Mouse (Mus musculus) large intestine, adult 2 months (tissue): ENCODE results near the gene Grb2. TPM values are rescaled to one million over a fixed set of nuclear protein-coding genes. Genes with fewer than 3 reads are reported as not detected.
A peak's percentile ranks its signal among the peaks of the same experiment; 100 is the strongest.

Experiments
- DNase-seq: peaks from one replicate; pipeline ENCODE4 v3.0.0-alpha.2; 2012; ENCODE audit warnings: low read depth, low spot score
- WGBS: fragments of 180-500 bp; shearing (Covaris S2); methylation state at CpG from one replicate; pipeline ENCODE4 v1.1.7; 2018; 5-methylcytosine and 5-hydroxymethylcytosine counted together
- polyA plus RNA-seq: library from polyadenylated mRNA; depleted of rRNA; stranded (reverse); fragments of >200 nt; gene quantifications from 2 replicates; pipeline ENCODE4 v1.2.3, GENCODE M21; 2012; rRNA removed

Grb2 gene
- 38.7 and 43.6 TPM in 2 replicates for polyA plus RNA-seq

DNA sequence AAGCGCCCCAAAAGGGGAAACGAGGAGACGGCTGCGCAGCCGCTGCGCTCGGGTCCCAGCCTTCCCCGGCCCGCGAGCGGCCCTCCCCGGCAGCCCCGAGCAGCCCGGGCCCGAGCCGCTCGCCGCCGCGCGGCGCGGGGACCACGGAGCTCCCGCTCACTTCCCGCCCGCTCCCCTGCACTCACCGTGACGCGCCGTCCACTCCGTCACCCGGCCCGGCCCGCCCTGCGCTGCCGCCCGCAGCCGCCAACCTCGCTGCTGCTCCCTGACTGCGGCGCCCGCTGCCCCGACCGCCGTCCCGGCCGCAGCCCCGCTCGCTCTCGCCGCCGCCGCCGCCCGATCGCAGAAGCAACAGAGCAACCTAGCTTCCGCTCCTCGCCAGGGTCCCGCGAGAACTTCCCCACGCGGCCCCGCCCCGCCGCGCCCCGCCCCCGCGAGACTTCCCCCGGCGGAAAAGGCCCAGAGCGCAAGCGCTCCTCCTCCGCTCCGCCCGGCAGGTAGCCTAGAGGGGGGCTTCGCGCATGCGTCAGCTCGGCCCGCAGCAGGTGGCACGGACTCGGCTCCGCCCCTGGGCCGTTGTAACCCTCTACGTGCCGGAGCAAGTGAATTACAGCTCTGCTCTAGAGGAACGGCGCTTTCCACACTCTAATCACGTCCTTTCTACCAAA lies at the start of gene Grb2:
TSS of gene Grb2 (minus strand) at position 389 of the 668 bp plus-strand sequence.
- DNase-seq: peak; percentile 74
- WGBS: under 1% methylated on average over 67 of the region's 91 CpGs

DNA sequence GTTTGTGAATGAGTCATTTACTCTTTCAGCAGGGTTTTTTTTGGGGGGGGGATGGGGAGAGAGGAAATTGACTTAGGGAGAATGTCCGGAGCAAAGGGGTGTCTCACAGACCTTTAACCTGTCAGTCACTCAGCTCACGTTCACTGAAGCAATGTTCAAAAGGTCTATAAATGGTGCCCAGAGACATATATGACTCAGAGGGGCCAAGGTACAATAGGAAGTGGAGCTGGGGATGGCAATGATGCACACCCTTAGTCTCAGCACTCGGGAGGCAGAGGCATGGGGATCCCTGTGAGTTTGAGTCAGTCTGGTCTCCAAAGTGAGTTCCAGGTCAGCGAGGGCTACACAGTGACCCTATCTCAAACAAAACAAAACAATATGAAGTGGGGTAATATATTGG lies 45.1 kb upstream of the Grb2 start:
- DNase-seq: peak; percentile 85
- 37% methylated on average over 4 of the region's 4 CpGs for WGBS

DNA sequence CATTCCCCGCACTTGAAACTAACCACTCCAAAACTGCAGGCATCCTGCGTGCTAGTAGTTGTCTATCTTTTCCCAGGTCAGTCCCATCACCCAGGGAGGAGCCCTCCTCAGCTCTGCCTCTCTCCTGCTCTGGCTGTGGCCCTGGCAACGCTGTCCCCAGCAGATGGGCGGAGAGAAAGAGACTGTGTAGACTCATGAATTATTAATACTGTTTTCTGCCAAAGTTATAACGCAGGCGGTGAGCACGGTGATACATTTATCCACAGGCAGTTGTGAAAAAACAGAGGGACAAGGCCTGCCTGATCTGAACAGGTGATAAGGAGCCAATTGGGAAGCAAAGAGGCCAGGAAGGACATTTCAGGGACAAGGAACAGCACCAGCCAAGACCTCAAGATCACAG lies 44.3 kb upstream of the Grb2 start:
- no peak for DNase-seq
- 78% methylated on average over 7 of the region's 7 CpGs for WGBS

DNA sequence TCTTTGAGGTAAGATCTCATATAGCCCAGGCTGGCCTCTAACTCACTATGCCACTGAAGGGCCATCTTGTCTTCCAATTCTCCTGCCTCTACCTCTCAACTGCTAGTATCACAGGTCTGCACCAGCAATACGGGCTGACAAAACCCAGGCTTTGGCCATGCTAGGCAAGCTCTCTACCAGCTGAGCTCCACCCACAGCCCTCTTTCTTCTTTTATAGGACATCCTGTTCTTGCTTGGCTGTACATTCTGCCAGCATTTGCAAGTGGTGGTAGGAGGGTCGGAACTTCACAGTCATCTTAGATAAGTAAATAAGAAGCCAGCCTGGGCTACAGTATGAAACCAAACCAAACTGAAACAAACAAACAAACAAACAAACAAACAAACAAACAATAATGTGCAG lies 43.3 kb upstream of the Grb2 start:
- WGBS: 57% methylated on average over 2 of the region's 2 CpGs
- no peak for DNase-seq

DNA sequence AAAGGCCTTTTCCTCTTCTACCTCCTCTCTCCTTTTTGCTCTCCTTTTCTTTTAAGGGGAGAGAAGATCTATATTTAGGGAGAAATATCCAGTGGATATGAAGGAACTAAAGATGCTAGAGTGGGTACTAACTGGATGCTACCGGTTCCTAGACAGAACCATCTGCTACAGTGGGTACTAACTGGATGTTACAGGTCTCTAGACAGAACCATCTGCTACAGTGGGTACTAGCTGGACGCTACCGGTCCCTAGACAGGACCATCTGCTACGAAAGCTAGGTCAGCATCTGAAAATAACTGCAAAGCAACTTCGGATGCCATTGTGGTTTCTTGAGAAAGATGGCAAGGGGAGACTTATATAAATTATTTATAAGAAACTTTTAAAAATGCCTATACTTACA lies 41.4 kb upstream of the Grb2 start:
- 89% methylated on average over 5 of the region's 5 CpGs for WGBS

DNA sequence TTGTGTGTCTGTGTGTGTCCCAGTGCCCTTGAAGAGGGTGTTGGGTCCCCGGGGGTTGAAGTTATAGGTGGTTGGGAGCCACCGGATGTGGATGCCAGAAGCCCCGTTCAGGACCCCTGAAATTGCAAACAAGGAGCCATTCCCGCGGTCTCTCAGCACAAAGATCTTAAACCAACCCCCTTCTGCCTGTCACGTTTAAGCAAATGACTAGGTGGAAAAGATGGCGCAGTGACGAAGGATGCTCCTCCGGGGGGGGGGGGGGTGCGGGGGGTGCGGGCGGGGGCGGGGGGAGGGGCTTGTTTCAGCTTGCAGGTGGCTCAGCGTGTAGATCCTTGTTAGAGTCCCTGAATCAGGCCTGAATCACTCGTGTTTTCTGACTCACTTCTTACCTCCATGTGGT lies 39.0 kb upstream of the Grb2 start:
- 21% methylated on average over 13 of the region's 15 CpGs for WGBS
- DNase-seq: no peak

More for the DNA sequence above, 41.4 kb upstream of the Grb2 start:
- DNase-seq: no peak

DNA sequence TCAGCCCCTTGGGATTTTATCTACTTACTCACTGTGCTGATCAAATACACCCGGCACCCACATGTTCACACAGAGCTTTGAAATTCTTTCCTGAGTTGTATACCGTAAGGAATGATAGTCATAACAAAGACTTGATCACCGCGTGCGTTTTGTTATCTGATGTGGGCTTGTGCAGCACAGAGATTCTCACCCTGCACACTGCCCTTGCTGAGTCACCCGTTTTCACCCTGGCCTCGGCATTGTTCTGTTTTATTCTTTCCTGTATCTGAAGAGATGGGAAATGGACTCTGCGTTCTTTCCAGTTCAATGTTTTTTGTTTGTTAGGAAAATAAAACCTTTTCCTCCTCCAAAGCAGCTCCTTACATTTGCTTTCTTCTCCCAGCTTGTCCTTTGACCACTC lies 38.4 kb upstream of the Grb2 start:
- WGBS: 11% methylated on average over 8 of the region's 8 CpGs
- DNase-seq: no peak

DNA sequence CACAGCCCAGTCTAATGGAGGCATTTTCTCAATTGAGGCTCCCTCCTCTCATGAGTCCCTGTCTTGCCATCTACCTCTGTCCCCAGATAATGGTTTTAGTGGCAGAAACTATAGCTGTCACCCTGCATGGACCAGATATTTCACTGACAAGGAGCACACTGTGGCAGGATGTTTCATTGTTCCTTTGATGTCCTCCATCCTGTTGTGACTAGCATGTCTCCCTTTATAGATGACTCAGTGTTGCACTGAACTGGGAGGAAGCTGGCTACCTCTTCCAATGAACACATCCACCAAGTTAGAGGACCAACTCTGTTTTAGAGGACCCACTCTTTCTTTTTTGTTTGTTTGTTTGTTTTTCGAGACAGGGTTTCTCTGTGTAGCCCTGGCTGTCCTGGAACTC lies 37.7 kb upstream of the Grb2 start:
- 91% methylated on average over 1 of the region's 1 CpGs for WGBS
- DNase-seq: no peak

DNA sequence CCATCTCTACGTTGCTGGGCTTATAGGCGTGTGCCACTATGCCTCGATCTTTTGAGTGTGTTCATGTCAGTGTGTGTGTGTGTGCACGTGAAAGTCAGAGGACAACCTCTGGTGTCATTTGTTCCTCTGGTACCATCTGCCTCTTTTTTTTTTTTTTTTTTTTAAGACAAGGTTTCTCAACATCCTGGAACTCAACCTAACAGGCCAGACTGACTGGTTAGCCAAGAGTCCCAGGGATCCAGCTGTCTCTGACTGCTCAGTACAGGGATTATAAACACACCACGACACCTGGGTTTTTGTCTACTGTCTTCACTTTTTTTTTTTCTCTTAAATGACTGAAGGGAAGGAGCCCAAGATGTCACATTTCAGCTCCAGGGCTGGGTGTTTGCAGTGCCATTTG lies 36.0 kb upstream of the Grb2 start:
- DNase-seq: no peak
- WGBS: 59% methylated on average over 5 of the region's 5 CpGs

DNA sequence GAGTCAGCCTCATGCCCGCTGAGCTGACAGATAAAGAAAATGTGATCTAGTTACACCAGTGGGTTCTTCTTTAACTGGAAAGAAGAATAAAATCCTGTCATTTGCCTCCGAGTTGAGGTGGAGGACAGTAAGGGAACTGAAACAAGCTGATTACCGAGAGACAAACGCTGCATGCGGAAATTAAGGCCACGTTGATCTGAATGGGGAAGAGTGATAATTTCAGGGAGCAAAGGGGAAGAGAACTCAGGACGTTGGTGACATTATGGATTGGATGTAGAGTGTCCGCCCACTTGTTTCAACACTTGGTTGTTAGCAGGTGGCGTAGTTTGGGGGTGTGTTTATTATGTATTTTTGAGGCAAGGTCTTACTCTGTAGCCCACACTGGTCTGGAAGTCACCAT lies 34.5 kb upstream of the Grb2 start:
- 79% methylated on average over 9 of the region's 9 CpGs for WGBS
- no peak for DNase-seq

DNA sequence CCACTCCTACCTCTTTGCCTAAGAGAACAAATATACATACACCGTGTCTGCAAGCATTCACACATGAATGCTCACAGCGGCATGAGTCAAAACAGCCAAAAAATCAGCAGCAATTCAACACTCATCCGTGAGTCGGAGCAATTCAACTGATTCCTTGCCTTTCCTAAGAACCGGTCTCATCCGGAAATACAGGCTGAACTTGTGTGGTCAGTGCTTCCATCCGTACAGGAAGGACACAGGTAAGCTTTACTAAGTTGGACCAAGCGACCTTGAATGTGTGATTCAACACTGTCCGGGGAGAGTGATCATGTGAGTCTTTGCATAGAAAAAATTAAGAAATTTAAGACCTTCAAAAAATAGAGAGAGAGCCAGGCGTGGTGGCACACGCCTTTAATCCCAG lies 32.7 kb upstream of the Grb2 start:
- 32% methylated on average over 11 of the region's 11 CpGs for WGBS
- no peak for DNase-seq

DNA sequence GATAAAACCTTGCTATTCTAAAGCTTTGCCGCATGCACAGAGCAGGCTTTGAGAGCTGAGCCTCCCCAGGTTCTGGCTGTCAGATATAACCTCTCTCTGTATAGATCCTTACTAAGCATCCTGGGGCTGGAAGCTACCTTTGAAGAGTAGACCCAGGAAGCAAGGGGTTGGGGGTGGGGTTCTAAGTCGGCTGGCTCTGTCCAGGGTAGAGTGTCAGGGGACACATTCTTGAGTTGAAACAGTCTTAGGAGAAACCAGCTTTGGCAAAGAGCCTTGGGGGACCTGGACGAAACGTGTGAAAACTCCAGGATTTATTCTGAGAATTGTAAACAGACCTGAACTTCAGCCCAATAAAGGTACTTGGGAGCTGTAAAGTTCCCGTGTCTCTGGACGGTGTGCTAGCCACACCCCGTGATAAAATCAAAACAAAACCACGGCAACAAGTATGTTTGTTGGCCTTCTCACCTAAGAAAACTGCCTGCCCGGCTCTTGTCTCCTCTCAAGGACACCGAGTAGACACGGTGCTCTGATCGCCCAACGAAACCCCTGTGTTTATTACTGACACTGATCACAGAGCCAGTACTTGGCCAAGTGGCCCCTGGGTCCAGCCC lies 30.0 kb upstream of the Grb2 start:
- 14% methylated on average over 13 of the region's 13 CpGs for WGBS
- peak; percentile 89 for DNase-seq

DNA sequence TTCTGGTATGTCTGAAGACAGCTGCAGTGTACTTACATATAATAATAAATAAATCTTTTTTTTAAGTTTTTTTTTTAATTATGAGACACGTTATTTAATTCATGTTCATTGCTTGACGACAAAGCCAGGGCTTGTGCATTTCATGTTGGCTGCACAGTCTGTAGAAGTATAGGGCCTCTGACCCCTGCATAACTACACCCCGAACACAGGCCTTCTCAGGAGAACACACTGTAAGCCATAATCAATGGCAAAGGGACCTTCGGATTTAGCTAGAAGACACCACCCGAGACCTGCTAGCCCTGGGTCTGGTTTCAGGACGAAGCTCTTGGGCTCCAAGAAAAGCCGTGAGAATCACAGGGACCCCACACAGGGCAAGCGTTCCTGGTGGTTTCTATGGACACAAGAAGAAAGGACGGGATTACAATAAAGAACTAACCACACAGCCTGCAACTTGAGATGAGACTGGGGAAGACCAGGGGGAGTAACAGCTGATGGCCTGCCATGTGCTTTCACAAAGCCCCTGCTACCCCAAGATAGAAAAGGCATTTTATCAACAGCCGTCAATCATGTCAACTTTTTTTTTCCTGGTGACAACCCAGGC lies 29.3 kb upstream of the Grb2 start:
- WGBS: 55% methylated on average over 10 of the region's 10 CpGs
- DNase-seq: no peak

DNA sequence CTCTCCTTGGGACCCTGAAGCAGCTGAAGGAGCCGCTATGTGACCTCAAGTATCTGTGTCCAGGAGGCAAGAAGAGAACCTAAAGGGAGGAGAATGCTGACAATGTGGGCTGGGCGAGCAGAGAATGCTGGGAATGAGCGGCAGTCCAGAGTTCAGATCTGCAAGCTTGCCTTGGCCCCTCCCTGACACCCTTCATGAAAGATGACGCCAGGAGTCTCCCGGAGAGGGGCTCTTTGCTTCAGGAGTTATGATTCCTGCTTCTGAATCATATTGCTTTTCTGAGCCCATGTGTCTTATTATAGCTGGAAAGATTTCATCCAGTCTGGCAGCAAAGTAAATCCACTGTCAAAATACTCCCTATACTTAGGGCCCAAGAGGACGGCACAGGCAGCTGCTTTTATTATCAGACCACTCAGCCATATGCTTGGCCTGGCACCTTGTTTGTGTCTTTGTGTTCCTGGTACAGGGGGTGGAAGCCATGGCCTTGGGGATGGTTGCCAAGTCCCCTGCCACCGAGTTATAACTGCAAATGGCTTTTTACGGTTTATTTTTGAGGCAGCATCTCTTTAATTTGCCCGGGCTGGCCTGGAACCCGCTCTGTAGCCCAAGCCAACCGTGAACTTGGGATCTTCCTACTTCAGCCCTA lies 25.8 kb upstream of the Grb2 start:
- WGBS: 23% methylated on average over 11 of the region's 11 CpGs
- DNase-seq: peak; percentile 81

DNA sequence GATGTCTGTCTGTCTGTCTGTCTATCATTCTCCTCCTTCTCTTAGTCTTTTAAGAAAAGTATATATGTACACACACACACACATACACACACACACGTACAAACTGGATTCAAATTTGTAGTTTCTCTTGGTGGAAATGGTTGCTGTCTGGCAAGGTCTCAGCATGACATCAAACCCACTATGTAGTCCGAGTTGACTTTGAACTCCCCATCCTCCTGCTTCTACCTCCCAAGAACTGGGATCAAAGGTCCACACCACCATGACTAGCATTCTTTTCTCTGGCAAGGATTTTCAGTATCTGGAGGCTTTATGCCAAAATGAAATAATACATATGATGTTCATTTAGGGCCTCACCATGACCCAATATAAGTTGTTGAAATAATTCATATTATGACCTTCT lies 14.8 kb upstream of the Grb2 start:
- DNase-seq: no peak
- 49% methylated on average over 2 of the region's 2 CpGs for WGBS

DNA sequence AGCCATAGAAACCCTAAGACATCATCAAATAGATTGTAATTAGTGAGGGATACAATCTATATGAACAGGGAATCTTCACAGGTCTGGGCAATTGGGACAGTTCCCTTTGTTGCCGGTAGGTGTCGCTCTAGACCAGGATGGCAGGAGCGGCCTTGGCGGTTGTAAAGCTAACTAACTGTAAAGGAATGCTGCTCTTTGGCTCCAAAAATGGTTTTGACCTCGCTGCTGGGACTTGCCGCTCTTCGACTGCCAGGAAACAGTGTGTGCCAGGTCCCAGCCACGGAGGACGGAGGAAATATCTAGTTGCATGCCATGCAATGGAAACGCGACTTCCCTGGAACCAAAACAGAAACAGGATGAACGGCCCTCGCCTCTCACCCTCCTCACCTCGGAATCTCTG lies 14.2 kb upstream of the Grb2 start:
- DNase-seq: peak; percentile 80
- WGBS: 4% methylated on average over 14 of the region's 14 CpGs

DNA sequence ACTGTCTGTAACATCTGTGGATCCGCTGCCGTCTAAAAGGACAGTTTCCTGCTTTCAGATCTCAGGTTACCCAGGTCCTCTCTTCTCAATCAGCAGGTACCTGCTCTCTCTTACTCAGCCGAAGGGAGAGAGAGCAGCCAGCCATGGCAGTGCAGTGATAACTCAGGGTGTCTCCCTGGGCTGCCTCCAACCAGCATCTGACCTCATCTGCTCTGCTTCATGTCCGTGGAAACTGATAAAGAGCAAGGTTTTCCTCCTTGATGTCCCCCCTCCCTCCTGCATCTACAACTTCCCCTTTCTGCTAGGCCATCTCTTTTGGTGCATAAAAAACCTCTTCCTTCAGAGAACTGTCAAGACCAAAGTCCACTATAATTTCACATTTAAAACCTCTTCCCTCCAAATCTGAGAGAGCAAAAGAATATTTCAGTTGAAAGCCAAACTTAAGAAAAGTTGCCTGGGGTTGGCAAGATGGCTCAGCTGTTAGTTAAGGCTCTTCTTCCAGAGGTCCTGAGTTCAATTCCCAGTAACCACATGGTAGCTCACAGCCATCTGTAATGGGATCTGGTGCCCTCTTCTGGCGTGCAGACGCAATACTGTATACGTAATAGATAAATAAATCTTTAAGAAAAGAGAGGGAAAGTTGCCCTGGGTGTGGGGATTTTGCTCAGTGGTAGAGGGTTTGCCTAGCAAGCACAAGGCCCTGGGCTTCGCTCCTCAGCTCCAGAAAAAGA lies 9.4 kb upstream of the Grb2 start:
- 64% methylated on average over 8 of the region's 8 CpGs for WGBS
- DNase-seq: no peak

DNA sequence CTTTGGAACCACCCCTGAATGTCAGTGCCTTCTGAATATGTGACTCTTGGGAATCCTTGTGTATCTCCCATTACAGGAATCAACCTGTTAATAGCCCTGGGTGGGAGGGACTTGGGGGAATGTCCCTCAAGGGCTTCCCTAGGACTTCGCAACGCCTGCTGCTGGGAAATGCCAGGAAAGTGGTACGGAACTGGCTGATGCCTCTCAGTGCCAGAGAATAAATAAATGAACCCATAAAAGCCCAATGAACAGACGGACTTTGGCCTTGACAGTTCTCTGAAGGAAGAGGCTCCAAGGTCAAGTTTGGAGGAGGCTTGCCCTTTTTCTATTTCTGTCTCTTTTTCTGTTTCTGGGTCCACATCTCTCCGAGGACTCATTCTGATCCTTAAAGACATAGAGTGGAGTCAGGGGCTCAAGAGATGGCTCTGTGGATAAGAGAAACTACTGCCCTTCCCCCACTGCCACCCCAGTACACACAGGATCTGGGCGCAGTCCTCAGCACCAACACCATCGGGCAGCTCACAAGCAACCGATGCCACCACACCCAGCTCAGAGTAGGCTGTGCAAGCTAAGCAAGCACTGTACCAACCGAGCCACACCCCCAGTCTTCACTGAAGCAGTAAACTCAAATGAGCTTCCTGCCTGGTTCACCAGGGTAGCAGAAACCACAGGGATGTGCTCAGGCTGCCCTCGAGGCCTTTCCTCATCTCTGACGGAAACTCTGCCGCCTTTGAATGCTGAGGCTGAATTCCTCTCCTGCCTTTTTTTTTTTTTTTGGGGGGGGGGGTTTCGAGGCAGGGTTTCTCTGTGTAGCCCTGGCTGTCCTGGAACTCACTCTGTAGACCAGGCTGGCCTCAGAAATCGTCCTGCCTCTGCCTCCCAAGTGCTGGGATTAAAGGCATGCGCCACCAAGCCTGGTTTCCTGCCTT lies 8.3 kb upstream of the Grb2 start:
- 34% methylated on average over 15 of the region's 15 CpGs for WGBS
- DNase-seq: no peak

DNA sequence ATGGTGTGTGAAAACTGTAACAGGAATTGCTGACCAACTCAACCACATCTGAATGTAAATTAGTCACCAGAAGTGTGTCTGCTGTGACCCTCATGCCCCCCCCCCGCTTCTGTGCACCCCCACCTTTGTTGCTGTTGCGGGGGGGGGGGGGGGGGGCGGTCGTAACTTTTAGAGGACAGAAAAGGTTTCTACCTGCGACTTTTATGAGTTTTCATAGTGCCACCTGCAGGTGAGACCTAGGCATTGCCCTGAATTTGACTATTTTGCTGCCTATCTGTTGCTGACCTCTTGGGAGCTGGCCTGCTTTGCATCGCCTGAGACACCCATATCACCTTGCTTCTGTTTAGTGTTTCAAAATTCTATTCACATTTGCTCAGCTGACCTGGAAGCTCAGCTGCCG lies 6.1 kb upstream of the Grb2 start:
- DNase-seq: no peak
- WGBS: 6% methylated on average over 7 of the region's 7 CpGs
